In the genomic region with DNA sequence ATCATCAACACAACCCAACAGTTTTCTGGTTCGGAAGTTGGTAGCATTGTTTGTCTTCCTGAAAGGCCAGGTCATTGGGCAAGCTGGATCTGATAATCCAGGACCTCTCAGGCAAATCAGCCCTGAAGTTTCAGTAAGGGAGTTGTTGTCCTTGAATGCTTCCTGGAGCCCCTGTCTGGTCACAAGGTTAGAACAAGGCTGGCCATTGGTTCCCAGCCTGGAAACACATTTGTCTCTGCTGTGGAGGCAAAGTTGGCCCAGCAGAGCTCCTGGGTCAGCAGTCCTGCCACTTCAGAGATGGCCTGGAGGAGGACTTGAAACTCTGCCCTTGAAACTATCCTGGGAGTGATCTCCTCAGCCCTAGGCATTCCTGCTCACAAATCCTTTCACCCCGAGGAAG, we compare ENCODE assay signal across 16 mouse cellular contexts. TPM values are rescaled to one million over a fixed set of nuclear protein-coding genes. Genes with fewer than 3 reads are reported as not detected.
DNase-seq lines count a peak whose midpoint lies in the region; ATAC-seq and TF ChIP-seq lines count a peak whose summit lies in the region.
"Had no signal": no experiment of that assay in that cellular context is flagged by ENCODE, and none has a peak within 500 bp of the region (broad histone marks: within the 10 kb centered on the region; RNA-seq: fewer than 3 reads in every experiment).

No protein-coding gene starts in this region.

- peak overlapping the region; percentile 97; the same call in 1 of the 2 replicates for H3K4me2 ChIP-seq in embryonic facial prominence, embryonic 13.5 days
- H3K4me2 ChIP-seq in midbrain, embryonic 14.5 days (ENCODE audit: low read length) = peak overlapping the region; percentile 92

- H3K27ac ChIP-seq in embryonic facial prominence, embryonic 13.5 days = no peak overlapping the region
- H3K27ac ChIP-seq in embryonic facial prominence, embryonic 10.5 days (replicated peaks) = no peak overlapping the region
- H3K27ac ChIP-seq in layer of hippocampus, adult 2 months = peak overlapping the region; percentile 92
- H3K27ac ChIP-seq in cortical plate, adult 2 months (ENCODE audit: insufficient read depth, low read length) = no peak overlapping the region
- no peak overlapping the region for H3K27ac ChIP-seq in midbrain, embryonic 14.5 days (replicated peaks; ENCODE audit: low read depth, low read length)
- H3K27ac ChIP-seq: limb, embryonic 13.5 days had no signal

- TF ChIP-seq CTCF in layer of hippocampus, adult 2 months (conservative IDR thresholded peaks at IDR 0.05) = no peak
- TF ChIP-seq CTCF in cortical plate, adult 2 months (IDR thresholded peaks at IDR 0.05; ENCODE audit: extremely low read depth, insufficient read depth, low read length) = no peak

- H3K9ac ChIP-seq in embryonic facial prominence, embryonic 13.5 days = no peak overlapping the region
- no peak overlapping the region for H3K9ac ChIP-seq in midbrain, embryonic 14.5 days (replicated peaks; ENCODE audit: low read length)
- H3K9ac ChIP-seq: limb, embryonic 13.5 days had no signal

- no peaks in the 10 kb centered on the region for H3K36me3 ChIP-seq in embryonic facial prominence, embryonic 13.5 days
- no peaks in the 10 kb centered on the region for H3K36me3 ChIP-seq in embryonic facial prominence, embryonic 10.5 days (replicated peaks)
- H3K36me3 ChIP-seq in midbrain, embryonic 14.5 days (ENCODE audit: control insufficient read depth, insufficient read depth, low read length) = no peaks in the 10 kb centered on the region
- H3K36me3 ChIP-seq: limb, embryonic 13.5 days had no signal

- WGBS in embryonic facial prominence, embryonic 13.5 days = 79% methylated on average over 2 of the region's 2 CpGs
- WGBS in embryonic facial prominence, embryonic 10.5 days = 78% methylated on average over 2 of the region's 2 CpGs
- WGBS in midbrain, embryonic 14.5 days = 81% methylated on average over 2 of the region's 2 CpGs

- no peak for TF ChIP-seq POLR2A in cortical plate, adult 2 months (IDR thresholded peaks at IDR 0.05; ENCODE audit: extremely low read depth, insufficient read depth, low read length)

- peaks cover 4% of the 10 kb centered on the region; the same call in 1 of the 2 replicates for H3K4me1 ChIP-seq in embryonic facial prominence, embryonic 13.5 days
- peaks cover 13% of the 10 kb centered on the region for H3K4me1 ChIP-seq in embryonic facial prominence, embryonic 10.5 days
- H3K4me1 ChIP-seq in cortical plate, adult 2 months (ENCODE audit: control insufficient read depth, insufficient read depth, low read length) = no peaks in the 10 kb centered on the region; the same call in 1 of the 2 replicates
- H3K4me1 ChIP-seq in midbrain, embryonic 14.5 days (ENCODE audit: control insufficient read depth, insufficient read depth, low read length) = peaks cover 3% of the 10 kb centered on the region

- H3K9me3 ChIP-seq in embryonic facial prominence, embryonic 13.5 days = no peaks in the 10 kb centered on the region
- H3K9me3 ChIP-seq in embryonic facial prominence, embryonic 10.5 days = no peaks in the 10 kb centered on the region
- H3K9me3 ChIP-seq in midbrain, embryonic 14.5 days (ENCODE audit: control insufficient read depth, low read length) = no peaks in the 10 kb centered on the region
- H3K9me3 ChIP-seq: limb, embryonic 13.5 days had no signal

- peaks cover 22% of the 10 kb centered on the region for H3K27me3 ChIP-seq in embryonic facial prominence, embryonic 13.5 days
- peaks cover 30% of the 10 kb centered on the region for H3K27me3 ChIP-seq in embryonic facial prominence, embryonic 10.5 days (replicated peaks; ENCODE audit: low read depth, poor library complexity, severe bottlenecking)
- peaks cover 14% of the 10 kb centered on the region for H3K27me3 ChIP-seq in midbrain, embryonic 14.5 days (ENCODE audit: control insufficient read depth, insufficient read depth, low read length)
- H3K27me3 ChIP-seq: Patski had no signal

- H3K4me3 ChIP-seq in embryonic facial prominence, embryonic 13.5 days = no peak overlapping the region
- H3K4me3 ChIP-seq in embryonic facial prominence, embryonic 10.5 days = no peak overlapping the region
- peak overlapping the region; percentile 72 for H3K4me3 ChIP-seq in layer of hippocampus, adult 2 months
- peak overlapping the region; percentile 100; the same call in 1 of the 2 replicates for H3K4me3 ChIP-seq in cortical plate, adult 2 months (ENCODE audit: insufficient read depth, low read length)
- H3K4me3 ChIP-seq in midbrain, embryonic 14.5 days (replicated peaks; ENCODE audit: low read depth, low read length) = 0 out of 2 replicates have a peak overlapping the region, but pooled peaks have one; percentile 67

- ATAC-seq in embryonic facial prominence, embryonic 13.5 days (ENCODE audit: insufficient number of reproducible peaks, insufficient read depth, low FRiP score, low TSS enrichment, low read depth) = no peak
- ATAC-seq in midbrain, embryonic 14.5 days (ENCODE audit: low FRiP score, low TSS enrichment) = no peak
- ATAC-seq: inflammation-experienced regulatory T-cells, adult 6 months; Patski had no signal

- no peak for DNase-seq in embryonic facial prominence, embryonic 10.5 days (ENCODE audit: low spot score)
- DNase-seq in layer of hippocampus, adult 2 months (ENCODE audit: low spot score in 2 of 2) = no peak
- no peak for DNase-seq in layer of hippocampus, postnatal 36 days
- no peak for DNase-seq in midbrain, embryonic 14.5 days
- no peak for DNase-seq in yolk sac, embryonic 10.5 days (ENCODE audit: low spot score)
- no peak for DNase-seq in lung, adult 18-20 months
- DNase-seq: adrenal gland, postnatal 10 days; cerebellum, postnatal 10 days; gastrocnemius, postnatal 25 days had no signal

RNA-seq across cellular contexts. Expression of a gene that starts 2.1 kb away (rescaled TPM):
- 4.5 and 5.3 TPM in 2 replicates for polyA plus RNA-seq in embryonic facial prominence, embryonic 13.5 days (2015; fragmentation: Nextera tagmentation; extraction: Ambion mirVana)
- polyA plus RNA-seq in embryonic facial prominence, embryonic 10.5 days (2016; fragmentation: Nextera tagmentation; extraction: Ambion mirVana) = 0.68 and 1.0 TPM in 2 replicates
- 10 to 100 TPM; 50.7 to 51.4 TPM for total RNA-seq in layer of hippocampus, adult 2 months (2021)
- total RNA-seq in layer of hippocampus, postnatal 36 days (2021) = 10 to 100 TPM; 47.0 to 53.8 TPM
- 13.3 and 15.3 TPM in 2 replicates for polyA plus RNA-seq in cortical plate, adult 2 months (2012; rRNA removed)
- polyA plus RNA-seq in midbrain, embryonic 14.5 days (2014; fragmentation: Nextera tagmentation; extraction: Ambion mirVana) = 5.0 and 6.7 TPM in 2 replicates

RNA-seq across cellular contexts. Expression of a gene that starts 11.0 kb away (rescaled TPM):
- 0.21 TPM in 1 of 2 replicates, not detected in the other for polyA plus RNA-seq in embryonic facial prominence, embryonic 13.5 days (2015; fragmentation: Nextera tagmentation; extraction: Ambion mirVana)
- polyA plus RNA-seq in embryonic facial prominence, embryonic 10.5 days (2016; fragmentation: Nextera tagmentation; extraction: Ambion mirVana) = not detected in 2 replicates
- total RNA-seq in layer of hippocampus, adult 2 months (2021) = not detected
- total RNA-seq in layer of hippocampus, postnatal 36 days (2021) = not detected
- not detected in 2 replicates for polyA plus RNA-seq in cortical plate, adult 2 months (2012; rRNA removed)
- not detected in 2 replicates for polyA plus RNA-seq in midbrain, embryonic 14.5 days (2014; fragmentation: Nextera tagmentation; extraction: Ambion mirVana)
- total RNA-seq: adrenal gland, postnatal 10 days; gastrocnemius, postnatal 25 days; layer of hippocampus, postnatal 10 days had no signal
- polyA plus RNA-seq: C2C12; inflammation-experienced regulatory T-cells, adult 6 months; limb, embryonic 13.5 days; Patski had no signal

Comparison
In these comparisons a context has a peak if more than half of its experiments do, and no peak if none do; other contexts are left out.
1. H3K4me3 ChIP-seq: peak in layer of hippocampus, adult 2 months (single experiment), cortical plate, adult 2 months (single experiment) and midbrain, embryonic 14.5 days (single experiment); none in embryonic facial prominence, embryonic 13.5 days (single experiment) and embryonic facial prominence, embryonic 10.5 days (single experiment).